Mouse (Mus musculus) cerebellum, postnatal 14 days (tissue): Measurements from ENCODE around the gene C2cd6.

ENCODE experiments used
- DNase-seq, 2 experiments: peaks; one replicate each; pipeline ENCODE4 v3.0.0; 2021; ENCODE audit warnings: mixed read lengths in 2 of 2

C2cd6 gene

DNA sequence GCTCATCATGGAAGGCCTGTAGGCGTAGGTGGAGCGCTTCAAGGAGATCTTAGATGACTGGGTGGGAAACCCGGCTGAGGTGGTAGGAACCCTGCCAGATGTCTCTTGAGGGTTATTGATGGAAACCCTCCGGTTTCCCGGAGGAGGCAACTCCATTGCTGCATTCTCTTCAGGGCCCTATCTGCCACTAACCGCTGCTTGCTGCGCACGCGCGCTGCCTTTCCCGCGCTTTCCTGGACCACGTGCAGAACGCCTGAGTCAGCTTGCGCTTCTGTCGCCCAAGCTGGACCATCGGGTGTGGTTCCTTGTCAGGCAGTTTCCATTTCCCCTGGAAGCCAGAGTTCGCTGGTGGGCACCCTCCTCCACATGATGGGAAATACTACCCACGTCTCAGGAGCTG is at the start of gene C2cd6:
TSS of gene C2cd6 (minus strand) at position 196 of the 400 bp plus-strand sequence.
- DNase-seq, result no peak

DNA sequence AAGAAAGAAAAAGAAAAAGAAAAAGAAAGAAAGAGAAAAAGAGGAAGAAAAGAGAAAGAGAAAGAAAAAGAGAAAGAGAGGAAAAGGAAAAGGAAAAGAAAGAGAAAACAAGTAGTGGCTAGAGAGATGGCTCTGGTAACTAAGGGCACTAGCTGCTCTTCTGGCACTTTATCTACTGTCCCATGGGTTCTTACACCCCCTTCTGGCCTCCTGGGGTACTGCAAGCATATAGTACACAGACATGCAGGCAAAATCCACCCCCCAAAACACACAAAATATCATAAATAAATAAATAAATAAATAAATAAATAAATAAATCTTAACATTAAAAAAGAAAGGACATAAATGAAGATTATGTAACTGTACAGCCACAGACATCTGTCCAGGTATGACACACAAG is 48.1 kb upstream of the C2cd6 start:
- DNase-seq, result peak; percentile 61 to 79

DNA sequence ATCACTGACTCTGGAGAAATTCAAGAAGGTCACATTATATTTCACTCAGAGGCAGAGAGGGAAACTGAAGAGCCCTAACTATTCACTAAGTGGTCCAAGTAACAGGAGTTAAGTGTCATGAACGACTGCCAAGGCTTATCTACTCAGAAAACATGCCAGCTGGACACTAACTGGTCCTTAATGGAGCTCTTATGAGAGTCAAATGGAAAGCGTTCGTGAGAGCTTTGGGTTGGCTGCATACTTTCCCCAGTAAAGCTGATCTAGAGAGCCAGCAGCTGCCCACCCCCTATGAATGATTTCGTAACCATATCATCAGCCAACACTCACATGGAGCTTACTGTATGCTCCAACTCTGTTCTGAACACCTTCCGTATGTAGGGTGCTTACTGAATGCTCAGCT is 39.7 kb upstream of the C2cd6 start:
- DNase-seq, result no peak

DNA sequence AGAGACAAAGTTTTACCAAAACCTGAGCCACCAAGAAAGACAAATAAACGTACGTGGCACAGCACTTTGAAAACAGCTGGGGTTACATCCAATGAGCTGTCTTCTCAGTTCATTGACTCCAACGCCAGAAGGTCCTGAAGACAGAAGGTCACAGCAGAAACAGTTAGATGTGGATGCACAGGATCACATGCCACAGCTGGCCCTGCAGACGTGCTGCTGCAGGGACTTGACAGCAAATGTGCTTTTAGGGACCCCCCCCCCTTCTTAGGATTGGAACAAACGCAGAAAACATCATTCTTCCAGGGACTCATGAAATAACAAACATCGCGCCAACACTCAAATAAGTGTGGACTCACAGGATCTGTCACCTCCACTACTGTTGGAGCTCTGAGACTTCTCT is 34.2 kb upstream of the C2cd6 start:
- DNase-seq, result no peak

DNA sequence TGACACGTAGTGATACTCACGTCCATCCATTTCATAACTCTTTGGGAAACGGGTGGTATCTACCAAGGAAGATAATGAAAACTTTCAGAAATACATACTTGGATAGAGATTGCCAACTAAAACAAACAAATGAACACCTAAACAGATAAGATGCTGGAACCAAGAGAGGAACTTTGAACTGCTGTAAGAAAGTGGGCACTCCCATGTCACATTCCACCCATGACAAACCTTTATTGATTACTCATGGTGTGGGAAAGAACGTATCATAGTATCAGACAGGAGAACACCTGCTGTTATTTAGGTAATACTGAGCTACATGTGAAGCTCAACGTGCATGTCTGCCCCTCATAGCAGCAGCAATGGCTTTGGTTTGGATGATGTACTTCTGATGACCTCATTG is 30.9 kb upstream of the C2cd6 start:
- no peak for DNase-seq

DNA sequence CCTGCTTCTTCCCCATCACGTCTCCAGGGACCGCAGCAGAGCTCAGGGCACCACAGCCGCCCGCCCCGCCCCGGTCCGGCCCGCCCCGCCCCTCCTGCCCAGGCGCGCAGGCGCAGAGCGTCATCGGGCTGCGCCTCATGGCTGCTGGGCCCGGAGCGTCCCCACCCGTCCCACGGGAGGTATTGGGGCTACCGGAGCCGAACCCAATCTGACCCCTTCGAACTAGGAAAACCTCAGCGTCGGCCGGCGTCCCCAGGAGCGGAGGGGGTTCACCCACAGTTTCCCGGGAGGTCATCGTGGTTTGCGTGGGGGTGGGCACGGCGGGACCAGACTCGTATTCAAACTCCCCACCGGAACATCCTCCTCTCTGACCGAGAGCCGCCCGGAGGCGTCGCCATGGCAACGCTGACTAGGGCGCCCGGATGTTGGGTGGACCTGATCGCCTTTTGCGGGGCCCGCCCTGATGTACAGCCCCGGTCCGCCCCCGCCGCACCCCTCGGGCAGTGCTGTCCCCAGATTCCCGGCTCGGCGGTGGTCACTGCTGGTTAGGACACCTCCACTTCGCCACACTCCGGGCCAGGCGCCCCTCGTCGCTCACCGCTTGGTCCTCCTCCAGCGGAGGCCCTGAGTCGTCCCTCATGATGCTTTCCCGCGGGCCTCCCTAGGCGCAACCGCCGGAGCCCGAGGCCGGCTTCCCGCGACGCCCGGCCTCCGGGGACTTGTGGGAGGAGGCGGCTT is 25.2 kb upstream of the C2cd6 start, which contains the start of gene Tmem237:
TSS of gene Tmem237 (minus strand) at position 689 of the 738 bp plus-strand sequence.
- DNase-seq, result peak; percentile 93 to 94

DNA sequence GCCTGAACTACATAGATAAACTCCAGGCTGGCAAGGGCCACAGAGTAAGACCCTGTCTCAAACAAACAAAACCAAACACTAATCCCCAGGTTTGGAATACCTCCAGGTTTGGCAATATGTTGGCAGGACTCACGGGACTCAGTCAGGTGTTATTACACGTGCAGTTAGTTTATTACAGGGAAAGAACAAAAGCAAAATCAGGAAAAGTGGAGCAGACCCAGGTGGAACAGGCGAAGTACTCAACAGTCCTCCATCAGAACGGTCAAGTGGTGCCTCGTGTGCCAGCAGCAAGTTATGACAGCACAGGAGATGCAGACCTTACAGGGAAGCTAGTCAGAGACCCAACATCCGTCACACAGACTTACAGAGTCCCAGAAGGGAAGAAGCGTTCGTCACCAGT is 15.8 kb upstream of the C2cd6 start:
- no peak for DNase-seq

DNA sequence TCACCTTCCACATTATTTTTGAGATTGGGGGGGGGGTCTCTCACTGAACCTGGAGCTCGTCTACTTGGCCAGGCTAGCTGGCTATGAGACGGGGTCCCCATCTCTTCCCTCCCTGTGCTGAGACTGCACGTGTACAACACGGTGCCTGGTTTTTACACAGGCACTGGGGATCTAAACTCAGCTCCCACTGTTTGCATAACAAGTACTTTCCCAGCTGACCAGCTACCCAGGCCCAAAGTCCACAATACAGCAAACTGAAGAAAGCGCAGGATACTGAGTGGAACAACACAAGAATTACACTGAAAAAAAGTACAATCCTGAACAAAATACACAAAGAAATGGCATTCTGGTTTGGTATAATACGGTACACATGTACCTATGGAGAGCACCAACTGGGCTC is 7.4 kb upstream of the C2cd6 start:
- DNase-seq, result no peak

DNA sequence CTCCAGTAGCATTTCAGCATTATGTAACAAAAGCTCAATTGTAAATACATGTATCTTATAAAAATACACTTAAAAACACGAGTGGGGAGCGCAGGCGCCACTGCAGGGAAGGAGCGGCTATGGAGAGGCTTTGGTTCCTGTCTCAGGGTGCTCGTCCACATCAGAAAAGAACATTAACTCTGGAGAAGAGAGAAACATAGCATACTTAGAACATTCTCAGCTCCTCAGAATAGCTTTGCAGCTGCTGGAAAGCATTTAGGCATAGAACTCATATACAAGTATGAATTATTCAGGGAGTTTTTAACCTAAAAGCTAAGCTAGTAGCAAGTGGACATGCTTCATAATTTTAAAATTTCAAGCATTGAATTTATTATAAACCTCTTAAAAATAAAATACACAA is 6.3 kb upstream of the C2cd6 start:
- no peak for DNase-seq

DNA sequence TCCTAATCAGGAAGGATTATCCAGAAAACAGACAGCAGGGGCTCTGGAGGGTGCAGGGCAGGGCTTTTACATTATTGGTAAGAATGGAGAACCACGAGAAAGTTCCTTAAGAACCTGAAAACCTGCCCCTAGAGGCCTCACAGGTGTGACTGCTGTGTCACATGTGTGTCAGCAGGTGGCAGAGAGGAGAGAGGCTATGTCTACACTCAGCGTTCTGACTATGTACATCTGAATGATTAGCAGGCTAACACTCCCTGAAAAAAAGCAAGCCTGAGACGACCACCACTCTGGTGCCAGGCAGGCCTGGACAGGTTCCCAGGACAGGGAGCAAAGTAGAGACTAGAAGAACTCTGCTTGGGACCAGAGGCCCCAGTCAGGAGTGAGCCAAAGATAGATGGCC is 23.8 kb downstream of the C2cd6 start:
- peak in 1 of 2 experiments; percentile 2 for DNase-seq

DNA sequence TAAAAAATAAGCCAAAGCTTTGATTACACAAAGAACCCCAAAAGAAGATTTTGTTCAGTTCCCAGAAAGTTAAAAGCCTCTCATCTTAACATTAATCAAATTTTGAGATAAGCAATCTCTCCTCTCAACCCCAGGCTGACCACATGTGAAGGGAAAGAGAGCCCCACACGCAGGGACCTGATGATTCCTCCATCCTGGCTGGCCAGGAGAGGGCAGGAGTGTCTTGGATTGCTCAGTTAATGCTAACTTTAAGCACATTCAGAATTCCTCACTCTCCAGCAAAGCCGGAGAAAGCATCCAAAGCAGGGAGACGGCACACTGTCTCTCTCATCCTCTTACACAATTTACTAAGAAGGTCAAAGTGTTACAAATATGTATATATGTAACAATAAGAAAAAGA is 26.7 kb downstream of the C2cd6 start:
- peak; percentile 43 to 52 for DNase-seq

DNA sequence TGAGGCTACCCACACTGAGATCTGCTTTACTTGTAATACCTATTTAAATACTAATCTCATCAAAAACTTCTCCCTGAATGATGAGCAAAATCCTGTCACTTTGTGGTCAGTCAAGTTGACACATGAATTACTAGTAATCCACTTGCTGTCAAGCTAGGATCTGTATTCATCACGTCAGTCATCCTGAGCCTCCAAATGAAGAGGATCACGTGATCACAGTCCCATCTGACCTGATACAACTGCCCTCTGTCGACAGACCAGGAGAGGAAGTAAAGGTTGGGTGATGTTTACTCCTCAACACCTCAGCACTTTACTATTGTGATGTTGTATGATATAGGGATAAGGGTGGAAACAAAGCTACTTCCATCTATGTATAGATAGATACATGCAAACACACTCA is 31.0 kb downstream of the C2cd6 start:
- DNase-seq, result no peak

DNA sequence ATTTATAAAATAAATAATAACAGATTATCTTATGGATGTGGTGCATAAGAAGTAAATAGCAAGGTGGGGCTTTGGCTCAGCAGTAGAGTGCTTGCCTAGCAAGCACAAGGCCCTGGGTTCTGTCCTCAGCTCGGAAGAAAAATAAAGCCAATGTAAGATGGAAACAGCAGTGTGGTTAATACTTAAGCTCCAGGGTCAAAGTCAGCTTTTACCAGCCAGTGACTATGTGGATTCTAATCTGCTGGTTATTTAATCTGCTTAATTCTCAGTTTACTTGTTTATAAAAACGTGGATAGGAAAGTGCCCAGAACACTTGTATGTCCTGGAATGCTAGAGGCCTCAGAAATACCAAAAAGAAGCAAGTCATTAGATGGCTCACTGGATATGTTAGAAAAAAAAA is 37.7 kb downstream of the C2cd6 start:
- DNase-seq, result no peak

DNA sequence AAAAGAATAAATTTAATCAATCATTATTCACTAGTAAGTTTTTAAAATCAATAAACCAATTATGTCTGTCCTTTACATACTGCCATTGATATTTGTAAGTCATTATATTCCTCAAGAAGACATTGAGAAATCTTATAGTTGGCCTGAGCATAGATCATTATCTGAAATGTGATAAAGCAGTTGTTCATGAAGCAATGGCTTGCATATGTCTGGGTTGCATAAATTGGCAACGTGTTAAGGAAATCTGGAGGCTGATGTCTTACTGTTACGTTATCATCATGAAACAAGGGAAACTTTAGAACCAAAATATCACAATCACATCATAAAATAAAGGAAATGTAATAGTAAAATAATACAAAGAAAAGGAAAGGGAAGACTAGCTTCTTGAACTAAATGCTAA is 43.4 kb downstream of the C2cd6 start:
- no peak for DNase-seq

DNA sequence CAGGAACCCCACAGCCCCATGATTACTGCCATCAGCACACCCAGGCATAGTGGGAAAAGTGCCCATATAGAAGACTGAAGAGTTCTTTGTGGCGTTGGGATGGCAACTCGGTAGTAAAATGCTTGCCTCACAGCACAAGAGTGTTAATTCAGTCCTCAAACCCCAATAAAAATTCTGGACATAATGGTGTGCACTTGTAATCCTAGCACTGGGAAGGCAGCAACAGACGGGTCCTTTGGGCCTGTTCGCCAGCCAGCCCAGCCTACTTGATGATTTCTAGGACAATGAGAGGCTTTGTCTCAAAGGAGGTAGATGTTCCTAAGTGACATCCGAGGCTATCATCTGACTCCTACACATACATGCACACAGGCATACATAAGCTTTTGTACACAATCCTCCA is 57.0 kb downstream of the C2cd6 start:
- DNase-seq, result no peak

DNA sequence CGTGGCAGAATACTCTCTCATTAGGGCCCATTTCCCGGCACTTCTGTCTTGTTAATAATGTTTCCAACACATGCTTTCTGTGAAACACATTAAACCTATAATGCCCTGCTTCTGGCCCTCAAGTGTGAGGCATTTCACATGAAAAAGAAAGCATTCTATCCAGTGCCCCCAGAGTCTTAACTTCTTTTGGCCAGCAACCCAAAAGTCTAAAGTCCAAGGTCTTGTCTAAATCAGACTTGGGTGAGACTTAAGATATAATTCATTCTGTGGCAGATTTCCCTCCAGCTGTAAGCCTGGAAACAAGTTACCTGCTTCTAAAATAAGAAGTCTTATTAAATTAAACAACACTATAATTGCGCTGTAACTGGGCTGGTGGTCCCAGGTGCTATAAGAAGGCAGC is 73.1 kb downstream of the C2cd6 start:
- DNase-seq, result no peak

DNA sequence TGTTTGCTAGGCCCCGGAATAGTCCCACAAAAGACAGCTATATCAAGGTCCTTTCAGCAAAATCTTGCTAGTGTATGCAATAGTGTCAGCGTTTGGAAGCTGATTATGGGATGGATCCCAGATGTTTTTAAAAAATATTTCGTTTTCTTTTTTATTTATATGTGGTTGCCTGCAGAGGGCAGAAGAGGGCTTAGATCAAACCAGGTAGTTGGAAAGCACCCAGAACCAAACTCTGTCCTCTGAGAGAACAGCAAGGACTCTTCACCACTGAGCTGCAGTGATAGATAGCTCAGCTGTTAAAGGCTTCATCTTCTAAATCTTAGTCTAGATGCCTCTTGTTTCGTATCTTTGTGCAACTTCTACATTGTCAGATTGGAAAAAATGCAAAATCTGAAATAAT is 85.5 kb downstream of the C2cd6 start:
- DNase-seq, result peak; percentile 26 to 36
